Mouse (Mus musculus): ENCODE data around the gene Sspn. TPM values are rescaled to one million over a fixed set of nuclear protein-coding genes. Genes with fewer than 3 reads are reported as not detected.

The Sspn gene
- total and polyA plus RNA-seq, 3 experiments, result 0.04 to 0.14 (median 0.13) TPM

- Histone ChIP-seq H3K4me2 (ENCODE audit: insufficient read depth, low read depth, poor library complexity, severe bottlenecking) (no peak overlapping the region), H3K4me1 (ENCODE audit: control insufficient read depth in 1 of 2, insufficient read depth in 2 of 2) (peaks cover 5 to 20% of the 10 kb centered on the region in 2 experiments; a peak in 3 of 4 replicates), H3K9me3 (replicated peaks; ENCODE audit: low read length) (peaks cover 3% of the 10 kb centered on the region), H3K9ac (ENCODE audit: insufficient read depth, low read depth) (no peak overlapping the region), H3K27me3 (replicated peaks) (no peaks in the 10 kb centered on the region), H3K36me3 (replicated peaks in 1 of 2; ENCODE audit: control insufficient read depth in 1 of 2, insufficient read depth in 1 of 2, low read length in 1 of 2) (no peaks in the 10 kb centered on the region), H3K79me2 (replicated peaks; ENCODE audit: control insufficient read depth, extremely low read depth, insufficient read depth, poor library complexity, severe bottlenecking) (no peaks in the 10 kb centered on the region), H3K4me3 (replicated peaks in 1 of 3; ENCODE audit: low read depth in 2 of 3, low read length in 2 of 3, poor library complexity in 1 of 3) (no peak overlapping the region), H3K27ac (ENCODE audit: insufficient read depth, low read depth) (no peak overlapping the region)
- dilution Hi-C loops (cut with MboI; ENCODE audit: extremely low pct_ligation_motif_present, extremely low pct_unique_long_range_greater_than_20kb, low sequenced_read_pairs), result no loop called here
- TF ChIP-seq NRF1 (IDR thresholded peaks at IDR 0.05; ENCODE audit: low read depth, low read length) (no peak), SMC3 (IDR thresholded peaks at IDR 0.05; ENCODE audit: low read depth, low read length) (no peak), BHLHE40 (IDR thresholded peaks at IDR 0.05; ENCODE audit: low read depth, low read length) (no peak), JUND (conservative IDR thresholded peaks at IDR 0.05; ENCODE audit: low read depth, low read length) (no peak), POLR2AphosphoS2 (IDR thresholded peaks at IDR 0.05; ENCODE audit: low read depth, low read length) (no peak), MYC (IDR thresholded peaks at IDR 0.05; ENCODE audit: low read depth, low read length) (no peak), JUN (IDR thresholded peaks at IDR 0.05; ENCODE audit: insufficient read depth, low read depth, low read length) (no peak), POLR2A (IDR thresholded peaks at IDR 0.05; ENCODE audit: low read depth, low read length) (no peak), MAZ (IDR thresholded peaks at IDR 0.05; ENCODE audit: low read depth, low read length) (no peak), CHD2 (IDR thresholded peaks at IDR 0.05; ENCODE audit: low read length) (no peak), TCF12 (IDR thresholded peaks at IDR 0.05; ENCODE audit: low read depth, low read length) (no peak), TBP (conservative IDR thresholded peaks at IDR 0.05; ENCODE audit: low read depth, low read length) (no peak), USF1 (IDR thresholded peaks at IDR 0.05; ENCODE audit: low read depth, low read length) (no peak), ZKSCAN1 (IDR thresholded peaks at IDR 0.05; ENCODE audit: borderline replicate concordance, low read depth, low read length) (no peak), ZMIZ1 (IDR thresholded peaks at IDR 0.05; ENCODE audit: low read depth, low read length) (no peak)
- no peak for DNase-seq (ENCODE audit: extremely low read depth)
- in situ Hi-C loops (cut with MboI; ENCODE audit: low pct_ligation_motif_present, low pct_unique_long_range_greater_than_20kb, low sequenced_read_pairs), result no loop called here
Measured at GRCm38 (mm10) chr6:145957427-145957965, 26.1 kb downstream of the Sspn start.

GRCm38 (mm10) chr6:145958070-145958469 lies 26.6 kb downstream of the Sspn start:
- dilution Hi-C loops (cut with MboI; ENCODE audit: extremely low pct_ligation_motif_present, extremely low pct_unique_long_range_greater_than_20kb, low sequenced_read_pairs), result no loop called here
- Histone ChIP-seq H3K36me3 (replicated peaks in 1 of 2; ENCODE audit: control insufficient read depth in 1 of 2, insufficient read depth in 1 of 2, low read length in 1 of 2) (no peaks in the 10 kb centered on the region), H3K4me1 (ENCODE audit: control insufficient read depth in 1 of 2, insufficient read depth in 2 of 2) (peaks cover 5 to 20% of the 10 kb centered on the region in 2 experiments; a peak in 3 of 4 replicates), H3K27me3 (replicated peaks) (no peaks in the 10 kb centered on the region), H3K9ac (ENCODE audit: insufficient read depth, low read depth) (no peak overlapping the region), H3K4me2 (ENCODE audit: insufficient read depth, low read depth, poor library complexity, severe bottlenecking) (no peak overlapping the region), H3K4me3 (replicated peaks in 1 of 3; ENCODE audit: low read depth in 2 of 3, low read length in 2 of 3, poor library complexity in 1 of 3) (no peak overlapping the region), H3K79me2 (replicated peaks; ENCODE audit: control insufficient read depth, extremely low read depth, insufficient read depth, poor library complexity, severe bottlenecking) (no peaks in the 10 kb centered on the region), H3K9me3 (replicated peaks; ENCODE audit: low read length) (peaks cover 3% of the 10 kb centered on the region), H3K27ac (ENCODE audit: insufficient read depth, low read depth) (no peak overlapping the region)
- TF ChIP-seq USF1 (IDR thresholded peaks at IDR 0.05; ENCODE audit: low read depth, low read length) (no peak), JUN (IDR thresholded peaks at IDR 0.05; ENCODE audit: insufficient read depth, low read depth, low read length) (no peak), ZKSCAN1 (IDR thresholded peaks at IDR 0.05; ENCODE audit: borderline replicate concordance, low read depth, low read length) (no peak), ZNF384 (IDR thresholded peaks at IDR 0.05; ENCODE audit: low read depth, low read length) (no peak)
- DNase-seq (ENCODE audit: extremely low read depth), result no peak
- in situ Hi-C loops (cut with MboI; ENCODE audit: low pct_ligation_motif_present, low pct_unique_long_range_greater_than_20kb, low sequenced_read_pairs), result no loop called here

Data from CH12.LX (cell line).